Mouse (Mus musculus) forebrain, embryonic 11.5 days (tissue): Measurements from ENCODE around the gene Ankrd9. TPM values are rescaled to one million over a fixed set of nuclear protein-coding genes. Genes with fewer than 3 reads are reported as not detected.

ENCODE experiments used
- ATAC-seq: fragments of 200-750 bp; cut with Nextera tagmentation; replicated peaks from 2 replicates; pipeline ENCODE4 v1.8.0; 2017; ENCODE audit warnings: moderate TSS enrichment; ENCODE audit not compliant: low FRiP score
- DNase-seq: peaks from one replicate; pipeline ENCODE4 v3.0.0-alpha.2; 2017; ENCODE audit warnings: low spot score
- H3K27ac ChIP-seq: fragments of 300-500 bp; sonication (generic); 2 replicates; pipeline ENCODE4 v1.5.1; 2014; ENCODE audit warnings: low read depth, low read length
- H3K27me3 ChIP-seq: fragments of 300-500 bp; sonication (generic); 2 replicates; pipeline ENCODE4 v1.6.1; 2014; ENCODE audit warnings: mild to moderate bottlenecking, low read length, mixed read lengths; ENCODE audit not compliant: control insufficient read depth, insufficient read depth
- H3K36me3 ChIP-seq: fragments of 300-500 bp; sonication (generic); 2 replicates; pipeline ENCODE4 v1.6.1; 2014; ENCODE audit warnings: mild to moderate bottlenecking, low read length, moderate library complexity, mixed read lengths; ENCODE audit not compliant: control insufficient read depth, insufficient read depth
- H3K4me1 ChIP-seq: fragments of 300-500 bp; sonication (generic); replicated peaks from 2 replicates; pipeline ENCODE4 v1.6.1; 2014; ENCODE audit warnings: low read length, mixed read lengths; ENCODE audit not compliant: control insufficient read depth, insufficient read depth
- H3K4me2 ChIP-seq: fragments of 300-500 bp; sonication (generic); 2 replicates; pipeline ENCODE4 v1.6.1; 2014; ENCODE audit warnings: low read depth, mild to moderate bottlenecking, low read length, moderate library complexity, mixed read lengths; ENCODE audit not compliant: severe bottlenecking
- H3K4me3 ChIP-seq: fragments of 300-500 bp; sonication (generic); 2 replicates; pipeline ENCODE4 v1.5.1; 2014; ENCODE audit warnings: low read depth, low read length
- H3K9ac ChIP-seq: fragments of 300-500 bp; sonication (generic); 2 replicates; pipeline ENCODE4 v1.6.1; 2014; ENCODE audit warnings: low read length
- H3K9me3 ChIP-seq: fragments of 300-500 bp; sonication (generic); 2 replicates; pipeline ENCODE4 v1.6.1; 2016; ENCODE audit warnings: low read length, mixed read lengths; ENCODE audit not compliant: control insufficient read depth
- WGBS: fragments of 180-500 bp; shearing (Covaris S2); extraction: QIAGEN DNeasy Blood & Tissue Kit; methylation state at CpG from one replicate; pipeline ENCODE4 v1.1.7; 2014; 5-methylcytosine and 5-hydroxymethylcytosine counted together
- polyA plus RNA-seq: library from polyadenylated mRNA; unstranded; fragments of >200 nt; fragmentation: Nextera tagmentation; extraction: Ambion mirVana; gene quantifications from 2 replicates; pipeline ENCODE4 v1.2.1, GENCODE M21; 2014

The Ankrd9 gene
- 16.9 and 18.9 TPM in 2 replicates for polyA plus RNA-seq

- ATAC-seq, result peak; percentile 98
Observed at GRCm38 (mm10) chr12:110978607-110979406, at the start of gene Ankrd9. Ankrd9 (minus strand) TSS chr12:110979040.

GRCm38 (mm10) chr12:111021577-111021976 is 42.7 kb upstream of the Ankrd9 start:
- ATAC-seq (no peak), DNase-seq (no peak)
- no peak overlapping the region for H3K27ac ChIP-seq
- no peaks in the 10 kb centered on the region for H3K9me3 ChIP-seq
- no peaks in the 10 kb centered on the region for H3K36me3 ChIP-seq
- 69% methylated on average over 3 of the region's 3 CpGs for WGBS
- no peak overlapping the region for H3K4me2 ChIP-seq
- no peaks in the 10 kb centered on the region for H3K27me3 ChIP-seq
- H3K4me3 ChIP-seq, result no peak overlapping the region
- no peaks in the 10 kb centered on the region for H3K4me1 ChIP-seq
- H3K9ac ChIP-seq, result no peak overlapping the region

More at GRCm38 (mm10) chr12:110978607-110979406, at the start of gene Ankrd9:
- H3K9me3 ChIP-seq, result no peaks in the 10 kb centered on the region
- under 1% methylated on average over 90 of the region's 90 CpGs for WGBS
- peak; percentile 99 for DNase-seq
- H3K4me3 ChIP-seq, result peak within 1 kb of the TSS; percentile 86
- H3K9ac ChIP-seq, result peak within 1 kb of the TSS; percentile 88
- H3K27ac ChIP-seq, result no peak within 1 kb of the TSS
- peaks cover 3% of the 10 kb centered on the region; the same call in 1 of the 2 replicates for H3K4me1 ChIP-seq
- no peaks in the 10 kb centered on the region for H3K27me3 ChIP-seq
- no peaks in the 10 kb centered on the region; the same call in 1 of the 2 replicates for H3K36me3 ChIP-seq
- H3K4me2 ChIP-seq, result peak within 1 kb of the TSS; percentile 95

GRCm38 (mm10) chr12:111021138-111021537 is 42.3 kb upstream of the Ankrd9 start:
- Histone ChIP-seq H3K27me3 (no peaks in the 10 kb centered on the region), H3K27ac (no peak overlapping the region), H3K4me2 (no peak overlapping the region), H3K9me3 (no peaks in the 10 kb centered on the region), H3K4me3 (no peak overlapping the region), H3K9ac (no peak overlapping the region), H3K36me3 (no peaks in the 10 kb centered on the region), H3K4me1 (no peaks in the 10 kb centered on the region)
- DNase-seq, result no peak
- no peak for ATAC-seq
- WGBS, result 23% methylated on average over 1 of the region's 1 CpGs

- no peaks in the 10 kb centered on the region for H3K4me1 ChIP-seq
- no peak overlapping the region for H3K27ac ChIP-seq
- no peaks in the 10 kb centered on the region for H3K27me3 ChIP-seq
- H3K36me3 ChIP-seq, result no peaks in the 10 kb centered on the region
- H3K9ac ChIP-seq, result no peak overlapping the region
- no peaks in the 10 kb centered on the region for H3K9me3 ChIP-seq
- DNase-seq (no peak), ATAC-seq (no peak)
- H3K4me2 ChIP-seq, result no peak overlapping the region
- no peak overlapping the region for H3K4me3 ChIP-seq
- WGBS, result 90% methylated on average over 2 of the region's 2 CpGs
Observed at GRCm38 (mm10) chr12:111019086-111019485, 40.2 kb upstream of the Ankrd9 start.

GRCm38 (mm10) chr12:111018068-111018467 is 39.2 kb upstream of the Ankrd9 start:
- Histone ChIP-seq H3K4me2 (no peak overlapping the region), H3K27me3 (no peaks in the 10 kb centered on the region), H3K36me3 (no peaks in the 10 kb centered on the region), H3K4me3 (no peak overlapping the region), H3K27ac (no peak overlapping the region), H3K4me1 (no peaks in the 10 kb centered on the region), H3K9me3 (no peaks in the 10 kb centered on the region), H3K9ac (no peak overlapping the region)
- DNase-seq, result no peak
- WGBS, result 92% methylated on average over 11 of the region's 11 CpGs
- no peak for ATAC-seq

- ATAC-seq, result no peak
- no peaks in the 10 kb centered on the region for H3K9me3 ChIP-seq
- H3K4me1 ChIP-seq, result no peaks in the 10 kb centered on the region
- no peaks in the 10 kb centered on the region for H3K27me3 ChIP-seq
- no peak overlapping the region for H3K4me3 ChIP-seq
- no peak overlapping the region for H3K4me2 ChIP-seq
- no peak overlapping the region for H3K9ac ChIP-seq
- WGBS, result 75% methylated on average over 3 of the region's 3 CpGs
- no peak overlapping the region for H3K27ac ChIP-seq
- DNase-seq, result no peak
- no peaks in the 10 kb centered on the region for H3K36me3 ChIP-seq
Observed at GRCm38 (mm10) chr12:111016807-111017206, 38.0 kb upstream of the Ankrd9 start.

- no peaks in the 10 kb centered on the region for H3K27me3 ChIP-seq
- H3K4me3 ChIP-seq, result no peak overlapping the region
- H3K36me3 ChIP-seq, result no peaks in the 10 kb centered on the region
- no peak for ATAC-seq
- WGBS, result 87% methylated on average over 6 of the region's 6 CpGs
- no peaks in the 10 kb centered on the region for H3K4me1 ChIP-seq
- no peak overlapping the region for H3K4me2 ChIP-seq
- DNase-seq, result no peak
- H3K27ac ChIP-seq, result no peak overlapping the region
- H3K9me3 ChIP-seq, result no peaks in the 10 kb centered on the region
- no peak overlapping the region for H3K9ac ChIP-seq
Observed at GRCm38 (mm10) chr12:111009615-111010257, 30.9 kb upstream of the Ankrd9 start.

- no peak overlapping the region for H3K27ac ChIP-seq
Observed at GRCm38 (mm10) chr12:111008500-111009490, 30.0 kb upstream of the Ankrd9 start.

More at GRCm38 (mm10) chr12:111008500-111009490, 30.0 kb upstream of the Ankrd9 start:
- H3K4me1 ChIP-seq, result no peaks in the 10 kb centered on the region
- no peaks in the 10 kb centered on the region for H3K36me3 ChIP-seq
- H3K4me2 ChIP-seq, result no peak overlapping the region
- H3K27me3 ChIP-seq, result no peaks in the 10 kb centered on the region
- DNase-seq (no peak), ATAC-seq (no peak)
- 76% methylated on average over 11 of the region's 11 CpGs for WGBS
- H3K4me3 ChIP-seq, result no peak overlapping the region
- H3K9ac ChIP-seq, result no peak overlapping the region
- no peaks in the 10 kb centered on the region for H3K9me3 ChIP-seq
